Mouse (Mus musculus) liver, adult 2 months (tissue): ENCODE measurements around the gene Ralbp1.

Experiments
- CTCF ChIP-seq: fragments of 200-500 bp; IDR thresholded peaks from 2 replicates; pipeline ENCODE4 v1.5.1; 2011; ENCODE audit warnings: low read depth, low read length, control low read depth
- POLR2A ChIP-seq: fragments of 200-500 bp; IDR thresholded peaks from 2 replicates; pipeline ENCODE4 v1.6.1; 2011; ENCODE audit warnings: low read length, control low read depth; ENCODE audit not compliant: insufficient read depth; ENCODE audit errors: extremely low read depth

DNA sequence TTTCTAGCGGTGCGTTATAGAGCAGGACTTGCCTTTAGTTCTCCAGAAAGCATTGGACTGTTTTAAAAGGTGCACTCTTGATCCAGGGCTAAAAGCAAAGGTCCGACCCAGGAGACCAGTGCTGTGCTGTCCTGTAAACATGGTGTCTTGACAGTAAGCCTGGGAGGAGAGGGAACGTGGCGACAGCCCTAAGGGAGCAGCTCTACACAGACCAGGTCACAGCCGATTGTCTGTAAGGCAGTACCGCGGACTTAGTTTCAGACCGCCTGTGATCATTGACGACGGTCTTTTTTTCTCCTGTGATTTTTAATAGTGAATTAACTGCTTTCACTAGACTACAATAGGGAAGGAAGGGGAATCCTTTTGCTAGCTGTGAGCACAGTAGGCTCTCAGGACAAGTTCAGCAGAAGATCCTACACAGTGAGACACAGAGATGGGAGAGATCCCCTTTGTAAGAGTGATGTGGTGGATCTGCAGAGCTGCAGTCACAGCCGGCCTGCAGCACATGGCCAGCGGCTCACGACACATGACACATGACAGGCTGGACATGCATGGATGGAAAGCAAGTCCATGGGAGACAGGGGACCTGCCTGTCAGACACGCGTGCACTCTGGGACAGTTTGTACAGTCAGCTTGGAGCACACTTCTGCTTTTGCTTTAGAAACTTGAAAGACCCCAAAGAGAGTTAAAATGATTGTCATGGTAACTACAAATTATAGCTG lies 58.3 kb downstream of the Ralbp1 start:
- TF ChIP-seq CTCF (no peak), POLR2A (no peak)
